Mouse (Mus musculus) frontal cortex, adult (tissue): ENCODE data around the gene Sprr1b.
"Not testable (repeated sequence)": the region's sequence is repeated elsewhere in the genome, so short reads cannot be mapped to it uniquely, and the experiment has no call there.

Experiments used
- ATAC-seq: cut with Nextera tagmentation; 2 replicates; pipeline ENCODE4 v1.9.2; 2017; ENCODE audit warnings: mild to moderate bottlenecking, moderate library complexity, mixed read lengths; ENCODE audit not compliant: low TSS enrichment

Sprr1b gene

GRCm38 (mm10) chr3:92438689-92439088 is at the start of gene Sprr1b:
Gene Sprr1b (minus strand): TSS chr3:92438789.
- ATAC-seq: no peak

DNA sequence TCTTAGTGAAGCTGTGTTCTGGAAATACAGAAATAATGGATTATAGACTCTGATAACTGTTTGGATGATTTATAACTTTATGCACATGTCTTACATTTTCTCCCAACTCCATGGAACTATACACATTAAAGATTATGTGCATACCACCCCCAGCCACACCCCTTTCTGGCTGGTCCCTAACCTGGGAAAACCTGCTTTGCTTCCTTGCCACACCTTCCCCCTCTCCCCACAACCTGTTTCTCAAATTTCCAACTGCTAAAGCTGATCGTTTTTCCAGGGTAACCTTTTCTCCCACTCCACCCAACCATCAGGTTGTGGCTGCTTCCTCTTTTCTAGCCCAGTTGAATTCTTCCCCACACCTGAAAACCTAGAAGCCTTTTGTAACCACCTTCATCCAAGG is 47.7 kb upstream of the Sprr1b start:
- ATAC-seq: no peak

DNA sequence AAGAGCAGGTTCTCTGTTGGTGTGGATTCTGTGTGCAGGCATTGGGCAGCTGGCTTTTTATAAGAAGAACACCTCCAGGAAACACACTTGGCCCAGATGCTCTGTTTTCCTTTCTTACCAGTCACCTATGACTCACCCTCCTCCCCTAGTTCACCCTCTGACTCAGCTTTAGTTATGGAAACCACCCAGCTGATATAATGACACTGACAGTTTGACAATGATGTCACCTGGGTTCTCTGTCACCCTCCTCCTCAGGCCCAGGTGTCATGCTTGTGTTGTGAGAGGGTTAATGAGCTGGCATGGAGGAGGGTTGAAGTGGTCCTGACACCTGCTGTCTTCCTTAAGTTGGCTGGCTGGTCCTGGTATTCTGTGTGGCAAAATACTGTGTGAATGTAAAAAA is 47.3 kb upstream of the Sprr1b start, which contains the start of gene Sprr1a:
Sprr1a (minus strand) TSS at position 33 of the 400 bp plus-strand sequence.
- ATAC-seq: no peak

GRCm38 (mm10) chr3:92481249-92481648 is 42.7 kb upstream of the Sprr1b start:
- not testable (repeated sequence) for ATAC-seq

DNA sequence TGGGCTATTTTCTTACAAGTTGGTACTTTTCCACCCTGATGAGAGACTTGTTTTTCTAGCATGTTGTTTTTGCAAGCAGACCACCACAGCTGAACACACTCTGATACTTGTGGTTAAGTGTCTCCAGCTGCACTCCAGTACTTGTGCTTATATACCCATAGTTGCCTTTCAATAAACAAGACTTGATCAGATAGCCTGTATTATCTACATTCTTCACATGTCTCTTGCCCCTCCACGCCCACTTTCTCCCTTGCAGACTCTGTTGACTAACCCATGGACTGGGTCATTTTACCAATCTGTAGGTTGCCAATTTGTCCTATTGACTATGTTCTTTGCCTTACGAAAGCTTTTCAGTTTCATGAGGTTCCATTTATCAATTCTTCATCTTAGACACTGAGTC is 31.5 kb upstream of the Sprr1b start:
- no peak for ATAC-seq

DNA sequence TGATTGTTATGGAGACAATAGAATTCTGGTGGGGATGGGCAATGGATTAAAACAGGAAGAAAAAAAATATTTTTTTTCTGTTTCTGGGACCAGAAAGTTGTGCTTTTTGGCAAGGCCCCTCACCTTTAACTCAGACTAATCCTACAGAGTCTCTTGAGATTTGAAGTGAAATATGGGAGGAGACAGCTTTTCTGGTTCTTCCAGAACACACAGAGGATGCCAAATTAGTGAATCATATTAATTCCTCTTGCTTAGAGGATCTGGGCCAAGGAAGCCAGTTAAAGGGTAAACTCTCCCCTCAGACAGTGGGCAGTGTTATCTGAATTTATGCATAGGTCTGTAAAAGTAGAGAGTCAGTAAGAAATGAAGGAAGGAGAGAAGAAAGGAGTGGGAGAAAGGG is 28.8 kb upstream of the Sprr1b start:
- ATAC-seq: no peak

DNA sequence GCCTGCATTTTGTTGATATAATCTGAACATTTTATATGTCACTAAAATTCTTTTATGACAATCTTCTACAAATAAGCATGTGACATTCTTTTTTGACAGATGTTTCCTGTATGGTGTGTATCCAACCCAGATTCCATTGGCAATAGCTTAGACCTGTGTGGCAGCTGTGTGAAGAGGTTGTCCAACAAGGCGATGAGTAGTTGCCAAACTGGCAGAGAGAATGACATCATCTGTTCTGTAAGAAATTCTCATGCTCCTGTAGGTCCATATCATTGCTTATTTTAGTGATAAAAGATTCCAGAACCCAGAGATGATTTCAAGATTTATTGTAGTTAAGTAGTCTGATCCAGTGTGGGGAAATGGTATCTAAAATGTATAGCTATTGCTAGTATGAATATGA is 28.0 kb upstream of the Sprr1b start:
- no peak for ATAC-seq

DNA sequence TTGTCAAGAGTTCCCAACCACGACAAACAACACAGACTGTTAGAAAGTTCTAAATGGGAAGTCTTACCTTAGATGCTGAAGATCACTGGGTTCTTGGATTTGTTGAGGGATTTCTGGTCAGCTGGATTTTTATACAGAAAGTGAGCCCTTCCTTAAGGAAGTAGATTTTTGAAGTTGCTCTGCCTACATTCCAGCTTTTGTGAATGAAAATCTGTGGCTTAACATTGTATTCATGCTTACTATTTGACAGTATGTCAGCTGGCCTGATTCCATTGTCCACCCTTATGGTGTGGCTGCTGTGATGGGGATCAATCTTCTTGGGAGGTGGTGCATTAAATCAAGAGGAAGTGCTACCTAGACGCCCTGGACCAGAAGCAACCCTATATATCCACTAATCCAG is 20.0 kb upstream of the Sprr1b start, which contains the start of gene Sprr3:
Sprr3 (minus strand) TSS at position 101 of the 400 bp plus-strand sequence.
- no peak for ATAC-seq

GRCm38 (mm10) chr3:92455151-92455550 is 16.6 kb upstream of the Sprr1b start:
- ATAC-seq: no peak

- ATAC-seq: no peak
Observed at GRCm38 (mm10) chr3:92440177-92440576, 1.6 kb upstream of the Sprr1b start.

DNA sequence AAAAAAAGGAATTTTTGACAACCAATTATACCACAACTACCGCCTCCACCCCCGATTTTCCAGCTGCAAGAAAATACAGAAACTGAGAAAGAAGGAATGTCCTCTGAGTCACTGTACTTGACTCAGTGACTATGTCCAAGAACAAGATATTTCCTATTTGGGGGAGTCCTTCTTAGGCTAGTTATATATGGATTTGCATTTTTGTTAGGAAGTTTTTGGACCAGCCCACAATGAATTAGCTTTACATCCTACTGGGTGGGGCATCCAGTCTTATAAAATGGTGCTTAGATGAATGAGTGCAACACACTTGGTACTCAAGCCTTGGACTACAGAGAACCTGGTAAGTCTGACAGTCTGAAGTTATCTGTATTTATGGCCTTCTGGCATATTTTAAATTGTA is 6.3 kb downstream of the Sprr1b start, which contains the start of gene Sprr2k:
Sprr2k (plus strand) TSS at position 301 of the 400 bp plus-strand sequence.
- ATAC-seq: no peak

DNA sequence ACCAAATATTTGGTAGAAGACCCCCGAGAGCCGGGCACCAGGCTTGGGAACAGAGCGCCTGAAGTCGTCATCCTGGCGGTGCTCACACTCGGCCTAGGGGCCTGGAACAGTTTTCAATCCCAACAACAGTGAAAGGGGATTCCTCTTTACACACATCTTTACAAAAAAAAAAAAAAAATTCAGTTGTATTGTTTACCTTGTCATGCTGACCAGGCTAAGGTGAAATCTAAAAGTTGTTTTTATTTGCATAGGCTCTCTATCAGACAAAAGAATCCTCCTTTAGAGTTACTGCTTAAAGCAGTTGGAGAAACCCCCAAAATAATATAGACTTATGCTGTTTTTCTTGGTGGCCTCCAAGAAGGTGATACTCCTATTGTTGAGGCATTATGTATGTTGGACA is 9.3 kb downstream of the Sprr1b start, which contains the start of gene Gm9774:
Gm9774 (minus strand) TSS at position 101 of the 400 bp plus-strand sequence.
- no peak for ATAC-seq

- ATAC-seq: no peak
Observed at GRCm38 (mm10) chr3:92417782-92418181, 20.8 kb downstream of the Sprr1b start, which contains the start of gene Sprr2j-ps. Gene Sprr2j-ps (plus strand): TSS chr3:92418082.

DNA sequence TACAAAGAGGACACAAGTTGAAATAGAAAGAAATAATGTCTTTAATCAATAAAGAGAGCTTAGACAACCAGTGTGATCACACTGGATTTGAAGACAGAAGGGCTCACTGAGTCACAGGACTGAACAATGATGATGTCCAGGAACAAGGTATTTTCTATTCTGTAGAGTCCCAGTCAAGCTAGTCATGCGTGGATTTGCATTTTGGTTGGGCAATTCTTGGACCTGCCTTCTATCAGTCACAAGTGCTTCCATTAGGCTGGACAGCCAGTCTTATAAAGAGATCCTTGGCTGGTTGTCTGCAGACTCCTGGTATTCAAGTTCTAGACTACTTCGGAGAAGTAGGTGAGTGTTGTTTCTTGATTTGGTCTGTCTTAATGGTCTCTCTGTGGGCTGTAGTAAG is 30.9 kb downstream of the Sprr1b start, which contains the start of gene Sprr2i:
Sprr2i (plus strand) TSS at position 301 of the 400 bp plus-strand sequence.
- no peak for ATAC-seq

DNA sequence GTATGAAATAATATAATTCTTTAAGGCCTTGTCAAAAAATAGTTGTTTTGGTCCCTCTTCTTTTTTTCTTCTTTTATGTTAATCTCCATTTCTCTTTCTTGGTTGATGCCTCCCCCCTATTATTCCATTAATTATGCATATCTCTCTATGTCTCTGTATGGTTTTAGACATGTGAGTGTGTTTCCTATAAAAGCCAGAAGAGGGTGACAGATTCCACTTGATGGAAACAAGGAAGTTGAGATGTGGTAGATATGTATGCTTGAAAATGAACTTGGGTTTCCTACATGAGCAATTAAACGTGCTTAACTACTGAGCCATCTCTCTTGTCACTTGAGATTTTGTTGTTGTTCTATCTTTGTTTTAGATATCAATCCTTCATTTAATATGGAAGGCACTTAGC is 44.3 kb downstream of the Sprr1b start:
- ATAC-seq: no peak
